Mouse (Mus musculus): ENCODE measurements around the gene Dok5. TPM values are rescaled to one million over a fixed set of nuclear protein-coding genes. Genes with fewer than 3 reads are reported as not detected.
A peak's percentile ranks its signal among the peaks of the same experiment; 100 is the strongest.

Dok5 gene
- polyA plus RNA-seq, 1 experiment from 2014 or later = 6.9 TPM

- WGBS (ENCODE audit: insufficient replicate concordance) = 87% methylated on average over 10 of the region's 10 CpGs
- no peaks in the 10 kb centered on the region for H3K27me3 ChIP-seq (ENCODE audit: control insufficient read depth, insufficient read depth, low read length)
- no peaks in the 10 kb centered on the region for H3K9me3 ChIP-seq (replicated peaks; ENCODE audit: control insufficient read depth, low read length)
- ATAC-seq (replicated peaks; ENCODE audit: insufficient number of reproducible peaks, low FRiP score, low TSS enrichment) = no peak
- no peak overlapping the region for H3K9ac ChIP-seq (ENCODE audit: low read depth, low read length)
- H3K4me3 ChIP-seq (ENCODE audit: low read depth, low read length) = no peak overlapping the region
- no peak overlapping the region for H3K27ac ChIP-seq (ENCODE audit: low read depth, low read length)
- H3K4me1 ChIP-seq (ENCODE audit: control insufficient read depth, insufficient read depth, low read length) = 0 out of 2 replicates have a peak, but pooled peaks cover 3% of the 10 kb centered on the region
- H3K36me3 ChIP-seq (ENCODE audit: control insufficient read depth, insufficient read depth, low read length) = no peaks in the 10 kb centered on the region
- no peak overlapping the region for H3K4me2 ChIP-seq
These were observed 113.9 kb downstream of the Dok5 start for GRCm38 (mm10) chr2:170845511-170845910.

GRCm38 (mm10) chr2:170850058-170850457, 118.5 kb downstream of the Dok5 start:
- Histone ChIP-seq H3K27me3 (ENCODE audit: control insufficient read depth, insufficient read depth, low read length) (no peaks in the 10 kb centered on the region), H3K9ac (ENCODE audit: low read depth, low read length) (no peak overlapping the region)
- 92% methylated on average over 4 of the region's 4 CpGs for WGBS (ENCODE audit: insufficient replicate concordance)

GRCm38 (mm10) chr2:170852337-170852736, 120.7 kb downstream of the Dok5 start:
- Histone ChIP-seq H3K4me1 (ENCODE audit: control insufficient read depth, insufficient read depth, low read length) (peaks cover 16% of the 10 kb centered on the region), H3K27ac (ENCODE audit: low read depth, low read length) (0 out of 2 replicates have a peak overlapping the region, but pooled peaks have one; percentile 46), H3K27me3 (ENCODE audit: control insufficient read depth, insufficient read depth, low read length) (no peaks in the 10 kb centered on the region), H3K4me3 (ENCODE audit: low read depth, low read length) (no peak overlapping the region), H3K9me3 (replicated peaks; ENCODE audit: control insufficient read depth, low read length) (no peaks in the 10 kb centered on the region), H3K36me3 (ENCODE audit: control insufficient read depth, insufficient read depth, low read length) (no peaks in the 10 kb centered on the region), H3K9ac (ENCODE audit: low read depth, low read length) (no peak overlapping the region), H3K4me2 (no peak overlapping the region)
- no peak for ATAC-seq (replicated peaks; ENCODE audit: insufficient number of reproducible peaks, low FRiP score, low TSS enrichment)
- 68% methylated on average over 6 of the region's 6 CpGs for WGBS (ENCODE audit: insufficient replicate concordance)

More at GRCm38 (mm10) chr2:170850058-170850457, 118.5 kb downstream of the Dok5 start:
- H3K36me3 ChIP-seq (ENCODE audit: control insufficient read depth, insufficient read depth, low read length) = no peaks in the 10 kb centered on the region
- H3K4me1 ChIP-seq (ENCODE audit: control insufficient read depth, insufficient read depth, low read length) = peaks cover 16% of the 10 kb centered on the region
- no peak overlapping the region for H3K27ac ChIP-seq (ENCODE audit: low read depth, low read length)
- no peak for ATAC-seq (replicated peaks; ENCODE audit: insufficient number of reproducible peaks, low FRiP score, low TSS enrichment)
- no peaks in the 10 kb centered on the region for H3K9me3 ChIP-seq (replicated peaks; ENCODE audit: control insufficient read depth, low read length)
- no peak overlapping the region for H3K4me2 ChIP-seq
- H3K4me3 ChIP-seq (ENCODE audit: low read depth, low read length) = no peak overlapping the region

GRCm38 (mm10) chr2:170855210-170855609, 123.6 kb downstream of the Dok5 start:
- H3K9me3 ChIP-seq (replicated peaks; ENCODE audit: control insufficient read depth, low read length) = no peaks in the 10 kb centered on the region
- no peak overlapping the region for H3K4me3 ChIP-seq (ENCODE audit: low read depth, low read length)
- H3K4me1 ChIP-seq (ENCODE audit: control insufficient read depth, insufficient read depth, low read length) = peaks cover 13% of the 10 kb centered on the region
- H3K36me3 ChIP-seq (ENCODE audit: control insufficient read depth, insufficient read depth, low read length) = no peaks in the 10 kb centered on the region
- no peak overlapping the region for H3K9ac ChIP-seq (ENCODE audit: low read depth, low read length)
- 58% methylated on average over 3 of the region's 3 CpGs for WGBS (ENCODE audit: insufficient replicate concordance)
- no peak overlapping the region for H3K4me2 ChIP-seq
- no peaks in the 10 kb centered on the region for H3K27me3 ChIP-seq (ENCODE audit: control insufficient read depth, insufficient read depth, low read length)
- no peak overlapping the region for H3K27ac ChIP-seq (ENCODE audit: low read depth, low read length)
- no peak for ATAC-seq (replicated peaks; ENCODE audit: insufficient number of reproducible peaks, low FRiP score, low TSS enrichment)

GRCm38 (mm10) chr2:170856085-170856484, 124.5 kb downstream of the Dok5 start:
- no peaks in the 10 kb centered on the region for H3K9me3 ChIP-seq (replicated peaks; ENCODE audit: control insufficient read depth, low read length)
- 75% methylated on average over 5 of the region's 5 CpGs for WGBS (ENCODE audit: insufficient replicate concordance)
- H3K9ac ChIP-seq (ENCODE audit: low read depth, low read length) = no peak overlapping the region
- peaks cover 10% of the 10 kb centered on the region for H3K4me1 ChIP-seq (ENCODE audit: control insufficient read depth, insufficient read depth, low read length)
- H3K27ac ChIP-seq (ENCODE audit: low read depth, low read length) = no peak overlapping the region
- no peaks in the 10 kb centered on the region for H3K27me3 ChIP-seq (ENCODE audit: control insufficient read depth, insufficient read depth, low read length)
- H3K4me2 ChIP-seq = no peak overlapping the region
- H3K4me3 ChIP-seq (ENCODE audit: low read depth, low read length) = no peak overlapping the region
- ATAC-seq (replicated peaks; ENCODE audit: insufficient number of reproducible peaks, low FRiP score, low TSS enrichment) = no peak
- no peaks in the 10 kb centered on the region for H3K36me3 ChIP-seq (ENCODE audit: control insufficient read depth, insufficient read depth, low read length)

- no peak for ATAC-seq (replicated peaks; ENCODE audit: insufficient number of reproducible peaks, low FRiP score, low TSS enrichment)
- H3K4me1 ChIP-seq (ENCODE audit: control insufficient read depth, insufficient read depth, low read length) = no peaks in the 10 kb centered on the region
- no peaks in the 10 kb centered on the region for H3K36me3 ChIP-seq (ENCODE audit: control insufficient read depth, insufficient read depth, low read length)
- no peaks in the 10 kb centered on the region for H3K27me3 ChIP-seq (ENCODE audit: control insufficient read depth, insufficient read depth, low read length)
- no peak overlapping the region for H3K4me3 ChIP-seq (ENCODE audit: low read depth, low read length)
- no peak overlapping the region for H3K9ac ChIP-seq (ENCODE audit: low read depth, low read length)
- no peak overlapping the region for H3K27ac ChIP-seq (ENCODE audit: low read depth, low read length)
- no peaks in the 10 kb centered on the region for H3K9me3 ChIP-seq (replicated peaks; ENCODE audit: control insufficient read depth, low read length)
- no peak overlapping the region for H3K4me2 ChIP-seq
- WGBS (ENCODE audit: insufficient replicate concordance) = 65% methylated on average over 7 of the region's 7 CpGs
These were observed 125.9 kb downstream of the Dok5 start for GRCm38 (mm10) chr2:170857507-170857906.

GRCm38 (mm10) chr2:170858640-170859039, 127.0 kb downstream of the Dok5 start:
- no peak overlapping the region for H3K9ac ChIP-seq (ENCODE audit: low read depth, low read length)
- no peak overlapping the region for H3K27ac ChIP-seq (ENCODE audit: low read depth, low read length)
- ATAC-seq (replicated peaks; ENCODE audit: insufficient number of reproducible peaks, low FRiP score, low TSS enrichment) = no peak
- H3K4me2 ChIP-seq = no peak overlapping the region
- no peak overlapping the region for H3K4me3 ChIP-seq (ENCODE audit: low read depth, low read length)
- no peaks in the 10 kb centered on the region for H3K4me1 ChIP-seq (ENCODE audit: control insufficient read depth, insufficient read depth, low read length)
- H3K27me3 ChIP-seq (ENCODE audit: control insufficient read depth, insufficient read depth, low read length) = no peaks in the 10 kb centered on the region
- 23% methylated on average over 3 of the region's 3 CpGs for WGBS (ENCODE audit: insufficient replicate concordance)
- H3K36me3 ChIP-seq (ENCODE audit: control insufficient read depth, insufficient read depth, low read length) = no peaks in the 10 kb centered on the region
- no peaks in the 10 kb centered on the region for H3K9me3 ChIP-seq (replicated peaks; ENCODE audit: control insufficient read depth, low read length)

- Histone ChIP-seq H3K27ac (ENCODE audit: low read depth, low read length) (no peak overlapping the region), H3K4me2 (no peak overlapping the region), H3K9me3 (replicated peaks; ENCODE audit: control insufficient read depth, low read length) (no peaks in the 10 kb centered on the region), H3K27me3 (ENCODE audit: control insufficient read depth, insufficient read depth, low read length) (no peaks in the 10 kb centered on the region), H3K4me1 (ENCODE audit: control insufficient read depth, insufficient read depth, low read length) (no peaks in the 10 kb centered on the region), H3K36me3 (ENCODE audit: control insufficient read depth, insufficient read depth, low read length) (no peaks in the 10 kb centered on the region), H3K4me3 (ENCODE audit: low read depth, low read length) (no peak overlapping the region), H3K9ac (ENCODE audit: low read depth, low read length) (no peak overlapping the region)
- no peak for ATAC-seq (replicated peaks; ENCODE audit: insufficient number of reproducible peaks, low FRiP score, low TSS enrichment)
- 53% methylated on average over 4 of the region's 4 CpGs for WGBS (ENCODE audit: insufficient replicate concordance)
These were observed 129.0 kb downstream of the Dok5 start for GRCm38 (mm10) chr2:170860576-170860975.

- H3K9me3 ChIP-seq (replicated peaks; ENCODE audit: control insufficient read depth, low read length) = no peaks in the 10 kb centered on the region
- 55% methylated on average over 9 of the region's 9 CpGs for WGBS (ENCODE audit: insufficient replicate concordance)
These were observed 131.2 kb downstream of the Dok5 start for GRCm38 (mm10) chr2:170862799-170863198.

More at GRCm38 (mm10) chr2:170862799-170863198, 131.2 kb downstream of the Dok5 start:
- Histone ChIP-seq H3K9ac (ENCODE audit: low read depth, low read length) (no peak overlapping the region), H3K4me3 (ENCODE audit: low read depth, low read length) (no peak overlapping the region), H3K4me2 (no peak overlapping the region), H3K4me1 (ENCODE audit: control insufficient read depth, insufficient read depth, low read length) (no peaks in the 10 kb centered on the region), H3K27me3 (ENCODE audit: control insufficient read depth, insufficient read depth, low read length) (no peaks in the 10 kb centered on the region), H3K36me3 (ENCODE audit: control insufficient read depth, insufficient read depth, low read length) (no peaks in the 10 kb centered on the region), H3K27ac (ENCODE audit: low read depth, low read length) (no peak overlapping the region)
- no peak for ATAC-seq (replicated peaks; ENCODE audit: insufficient number of reproducible peaks, low FRiP score, low TSS enrichment)

Data from heart, embryonic 11.5 days (tissue).